Mouse (Mus musculus) urinary bladder, postnatal 14 days (tissue): ENCODE measurements around the gene Atf1.

Experiments used
- DNase-seq: peaks from one replicate; pipeline ENCODE4 v3.0.0; 2021; ENCODE audit warnings: low spot score

Gene Atf1

DNA sequence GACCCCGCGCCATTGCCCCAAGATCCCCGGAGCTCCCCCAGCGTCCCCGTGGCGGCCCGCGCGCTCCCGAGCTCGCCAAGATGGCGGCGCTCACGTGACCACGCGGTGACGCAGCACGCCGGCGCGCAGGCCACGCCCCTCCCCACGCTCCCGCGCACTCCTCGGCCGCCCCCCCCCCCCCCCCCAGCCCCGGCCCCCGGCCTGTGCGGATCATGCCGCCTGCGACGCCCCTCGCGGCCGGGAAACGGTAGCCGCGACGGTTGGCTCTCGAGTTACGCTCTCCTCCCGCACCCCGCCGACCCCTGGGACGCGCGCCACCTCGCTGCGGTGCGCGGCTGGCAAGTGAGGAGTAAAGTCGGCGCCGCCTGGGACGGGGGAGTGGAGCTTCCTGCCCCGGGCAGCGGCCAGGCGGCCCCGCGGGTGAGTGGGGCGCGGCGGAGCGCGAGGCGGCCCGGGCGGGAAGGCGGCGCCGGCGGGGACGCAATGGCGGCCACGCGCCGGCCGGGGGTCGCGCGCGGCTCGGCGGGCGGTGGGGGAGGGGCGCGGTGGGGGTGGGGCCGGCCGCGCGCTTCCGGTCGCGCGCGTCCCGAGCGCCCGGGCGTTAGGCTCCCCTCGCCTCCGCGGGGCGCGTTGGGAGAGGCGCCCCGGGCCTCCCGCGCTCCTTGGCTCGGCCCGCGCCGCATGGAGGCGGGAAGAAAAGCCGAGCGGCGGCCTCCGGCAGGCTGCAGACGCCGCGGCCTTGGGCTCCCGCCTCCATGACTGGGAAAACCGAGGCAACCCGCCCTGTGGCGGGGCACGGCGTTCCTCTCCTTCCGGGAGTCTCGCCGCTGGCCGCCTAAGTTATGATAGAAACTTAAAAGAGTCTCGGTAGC lies at the start of gene Atf1:
Gene Atf1, plus strand, starts transcription at position 157 of the 872 bp plus-strand sequence.
- peak; percentile 92 for DNase-seq

GRCm38 (mm10) chr15:100178487-100178886 lies 49.1 kb upstream of the Atf1 start:
- DNase-seq, result no peak

DNA sequence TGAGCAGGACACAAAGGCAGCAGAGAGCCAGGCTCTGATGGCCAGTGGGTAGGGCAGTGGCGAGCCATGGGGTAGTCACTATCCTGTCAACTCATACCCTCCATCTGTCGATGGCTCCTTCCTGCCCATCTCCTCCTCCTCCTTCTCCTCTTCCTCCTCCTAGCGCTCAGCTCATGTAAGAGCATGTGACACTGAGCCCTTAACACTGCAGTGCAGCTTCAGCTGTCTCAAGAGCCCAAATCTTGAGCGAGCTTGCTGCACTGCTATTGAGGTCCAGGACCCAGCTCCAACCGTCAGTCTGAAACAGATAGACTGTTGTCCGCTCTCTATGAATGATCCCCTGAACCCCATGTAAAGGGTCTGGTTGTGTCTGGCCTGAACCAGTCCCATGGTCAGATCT lies 47.9 kb upstream of the Atf1 start:
- no peak for DNase-seq

DNA sequence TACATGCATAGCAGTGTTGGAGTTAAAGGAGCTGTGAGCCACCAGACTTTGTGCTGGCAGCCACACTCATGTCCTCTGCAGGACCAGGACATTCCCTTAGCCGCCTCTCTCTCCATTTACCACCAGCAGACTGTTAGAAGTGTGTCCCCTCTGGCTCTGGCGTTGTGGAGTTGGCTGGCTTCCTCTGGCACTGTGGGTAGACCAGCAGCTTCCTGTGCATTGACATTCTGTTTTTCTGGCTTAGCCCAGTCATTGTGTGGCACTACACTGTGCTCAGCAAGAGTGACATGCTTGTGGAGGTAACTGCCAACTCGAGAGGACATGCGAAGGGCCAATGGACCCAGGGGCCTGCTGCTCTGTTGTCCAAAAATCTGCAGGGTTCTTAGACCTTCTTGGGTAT lies 47.4 kb upstream of the Atf1 start:
- no peak for DNase-seq

GRCm38 (mm10) chr15:100181841-100182240 lies 45.8 kb upstream of the Atf1 start:
- DNase-seq, result no peak

- no peak for DNase-seq
These were observed 44.9 kb upstream of the Atf1 start for GRCm38 (mm10) chr15:100182526-100183280.

GRCm38 (mm10) chr15:100183510-100183909 lies 44.1 kb upstream of the Atf1 start:
- DNase-seq, result no peak

DNA sequence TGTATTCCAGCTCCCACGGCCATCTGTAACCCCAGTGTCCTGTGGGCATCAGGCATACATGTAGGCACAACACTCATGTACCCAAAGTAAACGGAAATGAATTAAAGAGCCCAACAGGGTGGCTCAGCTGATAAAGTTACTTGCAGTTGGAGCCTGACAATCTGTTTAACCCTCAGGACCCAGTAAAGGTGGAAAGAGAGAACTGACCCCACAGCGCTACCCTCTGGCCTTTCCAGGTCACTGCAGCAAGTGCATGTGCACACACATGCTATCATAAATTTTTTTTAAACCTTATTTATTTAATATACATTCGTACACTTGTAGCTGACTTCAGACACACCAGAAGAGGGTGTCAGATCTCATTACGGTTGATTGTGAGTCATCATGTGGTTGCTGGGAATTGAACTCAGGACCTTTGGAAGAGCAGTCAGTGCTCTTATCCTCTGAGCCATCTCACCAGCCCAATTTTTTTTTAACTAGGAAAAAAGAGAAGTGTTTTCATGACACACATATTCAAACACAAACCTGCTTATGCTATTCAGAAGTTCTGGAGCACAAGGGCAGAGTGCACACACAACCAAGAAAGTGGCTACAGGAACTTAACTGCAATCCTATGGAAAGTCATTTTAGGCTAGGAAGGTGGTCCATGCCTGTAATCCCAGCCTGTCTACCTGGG lies 42.7 kb upstream of the Atf1 start:
- DNase-seq, result no peak

GRCm38 (mm10) chr15:100186234-100186633 lies 41.4 kb upstream of the Atf1 start:
- DNase-seq, result no peak

DNA sequence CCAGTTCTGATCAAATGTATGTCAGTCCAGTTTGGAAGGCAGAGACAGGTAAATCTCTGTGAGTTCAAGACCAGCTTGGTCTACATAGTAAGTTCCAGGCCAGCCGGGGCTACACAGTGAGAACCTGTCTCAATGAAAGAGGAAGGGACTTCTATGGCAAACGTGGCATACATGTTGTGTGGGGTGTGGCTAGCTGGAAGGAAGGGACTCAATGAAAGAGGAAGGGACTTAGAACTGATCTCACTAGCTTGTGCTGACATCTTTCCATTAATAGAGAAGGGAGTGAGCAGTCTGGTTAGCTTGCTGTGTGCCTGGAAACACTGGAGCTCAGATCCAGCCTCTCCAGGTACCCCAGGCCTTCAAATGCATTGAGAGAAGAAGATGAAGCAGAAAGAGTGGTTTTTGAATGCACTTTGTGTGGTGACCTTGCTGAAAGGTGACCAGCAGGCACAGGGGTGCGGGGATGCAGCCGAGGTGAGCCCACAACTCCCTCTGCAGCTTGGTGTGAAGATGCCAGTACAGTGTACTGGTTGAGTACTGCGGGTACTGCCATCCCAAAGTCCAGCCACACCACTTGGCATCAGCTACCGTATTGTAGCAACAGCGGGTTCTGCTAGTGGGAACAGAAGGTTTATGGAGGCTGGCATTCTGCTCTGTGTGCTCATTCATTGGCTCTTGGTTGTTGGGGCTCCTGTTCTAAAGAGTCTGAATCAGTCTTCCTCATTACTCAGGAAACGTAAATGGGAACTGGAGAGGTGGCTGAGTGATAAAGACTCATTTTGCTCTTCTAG lies 40.5 kb upstream of the Atf1 start:
- DNase-seq, result no peak

DNA sequence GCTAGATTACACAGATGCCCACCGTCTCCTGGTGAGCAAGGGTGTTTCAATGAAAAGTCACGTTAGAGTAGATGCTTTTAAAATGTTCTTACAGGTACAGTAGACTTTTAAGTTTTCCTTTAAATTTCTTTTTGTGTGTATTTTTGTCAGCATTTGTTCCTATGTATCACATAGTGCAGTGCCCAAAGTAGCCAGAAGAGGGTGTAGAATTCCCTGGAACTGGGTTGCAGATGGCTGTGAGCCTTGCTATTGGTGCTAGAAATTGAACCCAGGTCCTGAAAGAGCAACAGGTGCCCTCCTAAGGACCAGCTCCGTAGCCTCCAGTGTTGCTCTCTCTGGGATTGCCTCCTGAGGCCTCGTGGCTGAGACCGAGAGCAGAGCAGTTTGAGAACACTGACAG lies 39.1 kb upstream of the Atf1 start:
- no peak for DNase-seq

GRCm38 (mm10) chr15:100188962-100189404 lies 38.6 kb upstream of the Atf1 start:
- no peak for DNase-seq

GRCm38 (mm10) chr15:100190083-100190482 lies 37.5 kb upstream of the Atf1 start:
- DNase-seq, result no peak

DNA sequence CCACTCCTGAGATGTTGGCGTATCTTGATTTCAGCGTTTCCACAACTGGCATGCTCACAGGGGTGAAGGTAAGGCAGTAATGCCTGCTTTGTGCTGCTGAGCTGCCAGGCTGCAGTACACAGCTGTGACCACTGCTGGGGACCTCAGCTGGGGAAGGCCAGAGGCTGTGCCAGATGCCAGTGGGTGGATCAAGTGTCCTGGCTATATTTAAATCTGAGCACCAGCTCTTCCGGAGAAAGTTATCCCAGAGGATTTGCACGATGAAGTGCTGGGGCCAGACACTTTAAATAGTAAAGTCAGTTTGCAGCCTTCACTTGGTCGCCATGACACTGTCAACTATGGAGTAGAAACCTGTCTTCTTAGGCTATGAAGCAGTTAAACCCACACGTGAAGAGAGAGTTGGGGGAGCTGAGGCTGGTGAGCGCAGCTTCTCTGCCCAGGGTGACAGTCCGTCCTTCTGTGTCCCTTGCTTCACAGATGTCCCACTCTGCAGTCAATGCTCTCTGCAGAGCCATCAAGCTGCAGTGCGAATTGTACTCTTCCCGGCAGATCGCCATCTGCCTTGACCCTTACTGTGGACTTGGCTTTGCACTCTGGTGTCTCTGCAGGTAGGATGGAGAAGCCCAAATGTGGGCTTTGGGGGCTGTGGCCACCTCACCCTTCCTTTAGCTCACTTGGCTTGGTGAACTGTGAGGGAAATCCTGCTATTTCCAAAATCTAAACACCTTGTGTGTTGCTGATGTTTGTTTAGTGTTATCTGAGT lies 28.5 kb upstream of the Atf1 start:
- no peak for DNase-seq

DNA sequence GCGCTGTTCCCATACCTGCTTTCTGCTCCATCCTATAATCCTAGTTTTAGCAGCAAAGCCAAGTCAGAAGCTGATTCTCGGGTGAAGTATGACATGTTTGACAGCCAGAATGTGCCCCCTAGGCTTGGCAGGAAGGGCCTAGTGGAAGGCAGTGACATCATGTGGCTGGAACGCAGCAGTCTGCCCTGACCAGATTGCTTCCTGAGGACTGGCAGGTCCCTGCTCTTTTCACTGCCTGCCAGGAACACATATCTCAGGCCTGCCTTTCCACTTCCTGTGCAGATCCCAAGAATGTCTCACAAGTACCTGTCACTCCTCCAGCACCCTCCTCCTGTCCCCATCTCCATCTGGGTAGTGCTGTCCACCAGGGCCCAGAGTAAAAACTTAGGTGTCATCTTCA lies 27.8 kb upstream of the Atf1 start:
- peak; percentile 24 for DNase-seq

GRCm38 (mm10) chr15:100201806-100202205 lies 25.8 kb upstream of the Atf1 start:
- DNase-seq, result no peak

- DNase-seq, result no peak
These were observed 25.1 kb upstream of the Atf1 start for GRCm38 (mm10) chr15:100202431-100203015.

- DNase-seq, result no peak
These were observed 23.0 kb upstream of the Atf1 start for GRCm38 (mm10) chr15:100204574-100204973.

- DNase-seq, result no peak
These were observed 17.6 kb upstream of the Atf1 start for GRCm38 (mm10) chr15:100210013-100210412.

DNA sequence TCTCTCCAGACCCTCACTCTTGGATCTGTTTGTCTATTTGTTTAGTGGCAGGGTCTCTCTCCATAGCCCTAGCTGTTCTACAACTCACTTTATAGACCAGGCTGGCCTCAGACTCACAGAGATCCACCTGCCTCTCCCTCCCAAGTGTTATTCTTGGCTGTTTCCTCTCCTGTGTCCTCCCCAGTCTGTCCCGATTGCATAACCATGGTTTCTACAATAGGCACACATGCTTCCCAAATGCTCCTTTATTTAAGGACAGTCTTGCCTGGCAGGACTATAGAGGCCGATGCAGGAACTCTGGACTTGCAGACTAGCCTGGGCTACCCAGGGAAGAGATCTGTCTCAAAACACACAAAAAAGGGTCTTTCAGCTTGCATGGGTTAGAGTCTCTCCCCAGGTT lies 14.3 kb upstream of the Atf1 start:
- no peak for DNase-seq

DNA sequence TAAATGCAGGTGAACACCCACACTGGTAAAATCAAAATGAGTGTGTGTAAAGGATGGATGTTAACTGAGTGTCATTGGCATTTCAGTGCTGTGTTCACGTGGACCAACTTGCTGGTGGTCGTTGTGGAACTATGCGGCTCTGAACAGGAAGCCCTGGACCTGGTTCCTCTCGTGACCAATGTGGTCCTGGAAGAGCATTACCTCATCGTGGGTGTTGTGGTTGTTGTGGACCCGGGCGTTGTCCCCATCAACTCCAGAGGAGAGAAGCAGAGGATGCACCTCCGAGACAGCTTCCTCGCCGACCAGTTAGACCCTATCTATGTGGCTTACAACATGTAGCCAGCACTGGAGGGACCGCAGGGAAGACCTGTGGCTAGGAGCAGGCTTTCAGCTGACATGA lies 12.5 kb upstream of the Atf1 start:
- no peak for DNase-seq
